Mouse (Mus musculus) limb, embryonic 10.5 days (tissue): ENCODE results near the gene Ube2e2. TPM values are rescaled to one million over a fixed set of nuclear protein-coding genes. Genes with fewer than 3 reads are reported as not detected.

Experiments
- DNase-seq: peaks from one replicate; pipeline ENCODE4 v3.0.0-alpha.2; 2017; ENCODE audit warnings: low spot score
- H3K27ac ChIP-seq: fragments of 300-500 bp; sonication (generic); 2 replicates; pipeline ENCODE4 v1.5.1; 2016; ENCODE audit warnings: mild to moderate bottlenecking
- H3K27me3 ChIP-seq: fragments of 300-500 bp; sonication (generic); 2 replicates; pipeline ENCODE4 v1.6.1; 2016; ENCODE audit warnings: low read depth, mild to moderate bottlenecking; ENCODE audit not compliant: poor library complexity, severe bottlenecking
- H3K36me3 ChIP-seq: fragments of 300-500 bp; sonication (generic); 2 replicates; pipeline ENCODE4 v1.6.1; 2016; ENCODE audit warnings: mild to moderate bottlenecking, moderate library complexity
- H3K4me1 ChIP-seq: fragments of 300-500 bp; sonication (generic); 2 replicates; pipeline ENCODE4 v1.6.1; 2016
- H3K4me3 ChIP-seq: fragments of 300-500 bp; sonication (generic); 2 replicates; pipeline ENCODE4 v1.5.1; 2016; ENCODE audit warnings: mild to moderate bottlenecking, moderate library complexity
- H3K9me3 ChIP-seq: fragments of 300-500 bp; sonication (generic); replicated peaks from 2 replicates; pipeline ENCODE4 v1.6.1; 2016; ENCODE audit warnings: mild to moderate bottlenecking
- WGBS: fragments of 180-500 bp; shearing (Covaris S2); methylation state at CpG from one replicate; pipeline ENCODE4 v1.1.7; 2016; 5-methylcytosine and 5-hydroxymethylcytosine counted together
- polyA plus RNA-seq: library from polyadenylated mRNA; unstranded; fragments of >200 nt; fragmentation: Nextera tagmentation; extraction: Ambion mirVana; gene quantifications from 2 replicates; pipeline ENCODE4 v1.2.1, GENCODE M21; 2016

Ube2e2 gene
- polyA plus RNA-seq, 1 experiment from 2014 or later = 37.4 TPM

GRCm38 (mm10) chr14:18649123-18649675 lies 244.9 kb downstream of the Ube2e2 start:
- H3K9me3 ChIP-seq = no peaks in the 10 kb centered on the region

GRCm38 (mm10) chr14:18641656-18642055 lies 252.4 kb downstream of the Ube2e2 start:
- Histone ChIP-seq H3K9me3 (no peaks in the 10 kb centered on the region), H3K27me3 (no peaks in the 10 kb centered on the region), H3K4me3 (no peak overlapping the region), H3K4me1 (no peaks in the 10 kb centered on the region), H3K36me3 (no peaks in the 10 kb centered on the region), H3K27ac (no peak overlapping the region)
- WGBS = 73% methylated on average over 4 of the region's 4 CpGs
- DNase-seq = no peak

More at GRCm38 (mm10) chr14:18649123-18649675, 244.9 kb downstream of the Ube2e2 start:
- Histone ChIP-seq H3K4me1 (no peaks in the 10 kb centered on the region), H3K27ac (no peak overlapping the region), H3K4me3 (no peak overlapping the region), H3K36me3 (no peaks in the 10 kb centered on the region), H3K27me3 (no peaks in the 10 kb centered on the region)
- DNase-seq = no peak
- WGBS = 88% methylated on average over 2 of the region's 2 CpGs

- Histone ChIP-seq H3K27me3 (no peaks in the 10 kb centered on the region), H3K9me3 (no peaks in the 10 kb centered on the region), H3K4me1 (no peaks in the 10 kb centered on the region), H3K36me3 (no peaks in the 10 kb centered on the region), H3K4me3 (no peak overlapping the region), H3K27ac (no peak overlapping the region)
- 89% methylated on average over 2 of the region's 2 CpGs for WGBS
- no peak for DNase-seq
Observed at GRCm38 (mm10) chr14:18638753-18639456, 255.2 kb downstream of the Ube2e2 start.

DNA sequence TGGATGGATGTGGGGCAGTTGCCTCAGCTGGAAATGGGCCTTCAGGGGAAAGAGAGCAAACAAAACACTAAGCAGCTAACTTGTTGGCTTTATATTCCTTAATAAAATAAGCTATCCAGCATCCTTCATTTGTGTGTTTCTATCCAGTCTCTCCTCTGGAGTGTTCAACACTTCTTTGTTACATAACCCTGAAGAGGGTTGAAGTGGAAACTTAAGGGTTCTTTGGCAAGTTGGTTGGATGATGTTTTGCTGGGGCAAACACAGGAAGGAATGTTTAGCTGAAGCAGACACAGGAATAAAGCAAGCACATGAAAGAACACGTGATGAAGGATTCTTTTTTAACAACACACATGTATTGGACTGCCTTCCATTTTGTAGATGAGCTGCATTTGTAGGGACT lies 256.3 kb downstream of the Ube2e2 start:
- Histone ChIP-seq H3K4me1 (no peaks in the 10 kb centered on the region), H3K36me3 (no peaks in the 10 kb centered on the region), H3K27ac (no peak overlapping the region), H3K27me3 (no peaks in the 10 kb centered on the region), H3K9me3 (no peaks in the 10 kb centered on the region), H3K4me3 (no peak overlapping the region)
- WGBS = 92% methylated on average over 1 of the region's 1 CpGs
- no peak for DNase-seq

- 86% methylated on average over 1 of the region's 1 CpGs for WGBS
- Histone ChIP-seq H3K4me1 (no peaks in the 10 kb centered on the region), H3K36me3 (no peaks in the 10 kb centered on the region), H3K4me3 (no peak overlapping the region), H3K27ac (no peak overlapping the region), H3K27me3 (no peaks in the 10 kb centered on the region), H3K9me3 (no peaks in the 10 kb centered on the region)
- DNase-seq = no peak
Observed at GRCm38 (mm10) chr14:18628170-18628569, 265.9 kb downstream of the Ube2e2 start.

- 81% methylated on average over 2 of the region's 2 CpGs for WGBS
- Histone ChIP-seq H3K36me3 (no peaks in the 10 kb centered on the region), H3K4me1 (no peaks in the 10 kb centered on the region), H3K27me3 (no peaks in the 10 kb centered on the region), H3K4me3 (no peak overlapping the region), H3K27ac (no peak overlapping the region), H3K9me3 (no peaks in the 10 kb centered on the region)
- no peak for DNase-seq
Observed at GRCm38 (mm10) chr14:18618603-18619002, 275.5 kb downstream of the Ube2e2 start.

DNA sequence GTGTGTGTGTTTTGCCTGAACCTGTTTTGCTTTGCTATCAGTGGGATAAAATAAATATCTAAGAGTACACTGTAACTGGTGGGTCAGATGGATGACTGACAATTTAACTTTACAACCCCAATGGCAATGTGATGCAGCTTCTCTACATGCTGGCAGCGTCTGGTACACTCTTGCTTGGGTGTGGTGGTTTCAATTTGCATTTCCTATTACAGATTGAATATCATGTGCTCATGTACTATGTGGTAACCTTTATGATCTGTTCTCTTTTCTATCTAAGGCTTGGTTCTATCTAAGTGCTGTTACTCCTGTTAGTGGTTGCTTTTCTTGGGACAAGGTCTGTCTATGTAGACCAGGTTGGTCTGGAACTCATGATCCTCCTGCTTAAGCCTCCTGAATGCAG lies 292.1 kb downstream of the Ube2e2 start:
- no peak overlapping the region for H3K4me3 ChIP-seq
- no peak overlapping the region for H3K27ac ChIP-seq
- 77% methylated on average over 1 of the region's 1 CpGs for WGBS
- no peaks in the 10 kb centered on the region for H3K4me1 ChIP-seq
- no peak for DNase-seq
- no peaks in the 10 kb centered on the region for H3K9me3 ChIP-seq
- H3K27me3 ChIP-seq = no peaks in the 10 kb centered on the region
- no peaks in the 10 kb centered on the region for H3K36me3 ChIP-seq

DNA sequence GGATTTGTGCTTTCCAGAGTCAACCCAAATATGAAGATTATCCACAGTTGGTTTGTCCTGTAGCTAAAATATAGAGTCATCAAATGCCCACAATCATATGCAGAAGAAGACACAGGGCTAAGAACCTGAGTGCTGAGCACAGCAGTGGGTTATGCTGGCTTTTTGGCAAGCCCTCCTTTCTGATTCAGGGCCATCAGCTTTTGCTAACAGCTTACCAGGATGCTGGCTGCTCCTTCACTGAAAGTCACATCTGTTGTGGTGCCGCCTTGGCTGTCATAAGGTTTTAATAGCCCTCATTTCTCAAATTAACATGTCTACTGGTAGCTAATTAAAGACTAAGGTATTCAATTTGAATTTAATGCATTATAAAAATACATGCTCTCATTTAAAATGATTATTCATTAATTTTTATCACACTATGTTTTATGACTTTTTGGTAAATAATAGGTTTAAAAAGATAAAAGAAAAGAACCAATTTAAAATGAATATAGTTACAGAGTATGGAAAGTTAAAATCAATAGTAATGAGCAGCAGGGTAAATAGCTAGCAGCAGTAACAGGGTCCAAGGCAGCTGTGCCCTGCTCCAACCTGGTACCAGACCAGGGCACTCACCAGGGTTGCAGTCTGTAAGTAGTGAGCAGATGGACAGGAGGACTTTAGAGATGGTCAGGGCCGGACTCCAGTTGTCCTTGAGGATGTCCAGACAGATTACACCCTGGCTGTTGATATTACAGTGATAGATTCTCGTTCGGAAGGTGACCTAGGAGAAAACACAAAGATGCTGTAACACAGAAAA lies 307.6 kb downstream of the Ube2e2 start:
- no peak for DNase-seq
- Histone ChIP-seq H3K4me3 (no peak overlapping the region), H3K4me1 (peaks cover 6% of the 10 kb centered on the region), H3K36me3 (no peaks in the 10 kb centered on the region), H3K9me3 (no peaks in the 10 kb centered on the region), H3K27me3 (no peaks in the 10 kb centered on the region), H3K27ac (no peak overlapping the region)
- WGBS = 72% methylated on average over 4 of the region's 4 CpGs

DNA sequence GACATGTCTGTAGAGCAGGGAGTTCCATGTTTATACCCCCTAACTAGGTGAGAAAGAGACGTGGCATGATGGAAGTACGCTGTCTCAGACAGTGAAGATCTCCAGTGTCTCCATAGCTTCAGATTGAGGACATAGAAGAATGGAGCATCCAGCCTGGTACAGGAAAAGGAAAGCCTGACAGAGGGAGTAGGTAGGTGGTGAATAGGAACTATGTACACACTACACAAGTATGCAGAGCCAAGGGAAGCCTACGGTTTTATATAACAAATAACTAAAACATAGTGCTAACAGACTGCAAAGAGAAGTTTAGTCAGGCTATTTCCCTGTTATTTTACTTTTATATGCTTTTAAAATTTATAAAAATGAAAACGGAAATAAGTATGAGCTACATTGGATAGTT lies 312.3 kb downstream of the Ube2e2 start:
- WGBS = 95% methylated on average over 4 of the region's 4 CpGs

GRCm38 (mm10) chr14:18574756-18575155 lies 319.3 kb downstream of the Ube2e2 start:
- Histone ChIP-seq H3K9me3 (no peaks in the 10 kb centered on the region), H3K4me1 (peaks cover 4% of the 10 kb centered on the region; the same call in 1 of the 2 replicates), H3K4me3 (no peak overlapping the region), H3K27ac (no peak overlapping the region), H3K36me3 (no peaks in the 10 kb centered on the region), H3K27me3 (no peaks in the 10 kb centered on the region)
- whole genome bisulfite sequencing = 65% methylated on average over 2 of the region's 2 CpGs
- no peak for DNase-seq

More for the DNA sequence above, 312.3 kb downstream of the Ube2e2 start:
- no peaks in the 10 kb centered on the region for H3K9me3 ChIP-seq
- H3K36me3 ChIP-seq = no peaks in the 10 kb centered on the region
- DNase-seq = no peak
- H3K27me3 ChIP-seq = no peaks in the 10 kb centered on the region
- H3K4me1 ChIP-seq = peaks cover 6% of the 10 kb centered on the region
- no peak overlapping the region for H3K4me3 ChIP-seq
- H3K27ac ChIP-seq = no peak overlapping the region

- Histone ChIP-seq H3K4me3 (no peak overlapping the region), H3K27ac (no peak overlapping the region), H3K9me3 (no peaks in the 10 kb centered on the region), H3K36me3 (no peaks in the 10 kb centered on the region), H3K27me3 (no peaks in the 10 kb centered on the region), H3K4me1 (peaks cover 4% of the 10 kb centered on the region; the same call in 1 of the 2 replicates)
- 90% methylated on average over 10 of the region's 10 CpGs for WGBS
- no peak for DNase-seq
Observed at GRCm38 (mm10) chr14:18574130-18574721, 319.8 kb downstream of the Ube2e2 start.

- Histone ChIP-seq H3K4me1 (peaks cover 4% of the 10 kb centered on the region; the same call in 1 of the 2 replicates), H3K36me3 (no peaks in the 10 kb centered on the region), H3K9me3 (no peaks in the 10 kb centered on the region), H3K27ac (no peak overlapping the region), H3K27me3 (no peaks in the 10 kb centered on the region), H3K4me3 (no peak overlapping the region)
- no peak for DNase-seq
- WGBS = 78% methylated on average over 4 of the region's 4 CpGs
Observed at GRCm38 (mm10) chr14:18573286-18573956, 320.6 kb downstream of the Ube2e2 start.
